Comparison of ENCODE assay signal across 8 mouse cellular contexts in genomic region chr11:90369605-90370004, GRCm38 (mm10). TPM values are rescaled to one million over a fixed set of nuclear protein-coding genes. Genes with fewer than 3 reads are reported as not detected.
DNase-seq lines count a peak whose midpoint lies in the region; ATAC-seq and TF ChIP-seq lines count a peak whose summit lies in the region.

No protein-coding gene starts in this region.

- no peaks in the 10 kb centered on the region for H3K27me3 ChIP-seq in embryonic facial prominence, embryonic 13.5 days
- peaks cover 49% of the 10 kb centered on the region for H3K27me3 ChIP-seq in midbrain, embryonic 10.5 days (ENCODE audit: low read depth, poor library complexity, severe bottlenecking)
- H3K27me3 ChIP-seq in small intestine, adult 2 months (ENCODE audit: control insufficient read depth, insufficient read depth, low read length) = no peaks in the 10 kb centered on the region

- H3K27ac ChIP-seq in embryonic facial prominence, embryonic 13.5 days = peak overlapping the region; percentile 94
- H3K27ac ChIP-seq in midbrain, embryonic 10.5 days (replicated peaks) = peak overlapping the region; percentile 46; the same call in 1 of the 2 replicates
- peak overlapping the region; percentile 96 for H3K27ac ChIP-seq in small intestine, adult 2 months (ENCODE audit: insufficient read depth, low read depth, low read length)

- peak overlapping the region; percentile 37 for H3K4me2 ChIP-seq in embryonic facial prominence, embryonic 13.5 days

- no peaks in the 10 kb centered on the region for H3K36me3 ChIP-seq in embryonic facial prominence, embryonic 13.5 days
- no peaks in the 10 kb centered on the region for H3K36me3 ChIP-seq in midbrain, embryonic 10.5 days
- no peaks in the 10 kb centered on the region for H3K36me3 ChIP-seq in small intestine, adult 2 months (ENCODE audit: control insufficient read depth, insufficient read depth, low read length)

- DNase-seq in brain, embryonic 14.5 days (ENCODE audit: low read depth) = peak; percentile 97
- peak; percentile 95 to 96 for DNase-seq in heart, adult 9 months (ENCODE audit: low spot score in 2 of 2)
- DNase-seq in kidney, adult 8-10 months = peak; percentile 96 to 98
- peak; percentile 95 for DNase-seq in left cerebral cortex, postnatal 36 days (ENCODE audit: low spot score in 2 of 2)
- DNase-seq in midbrain, embryonic 10.5 days (ENCODE audit: low spot score) = peak; percentile 47

- H3K9ac ChIP-seq in embryonic facial prominence, embryonic 13.5 days = 0 out of 2 replicates have a peak overlapping the region, but pooled peaks have one; percentile 49

- H3K4me3 ChIP-seq in embryonic facial prominence, embryonic 13.5 days = no peak overlapping the region; the same call in 1 of the 2 replicates
- no peak overlapping the region for H3K4me3 ChIP-seq in midbrain, embryonic 10.5 days
- H3K4me3 ChIP-seq in small intestine, adult 2 months (ENCODE audit: low read depth, low read length) = no peak overlapping the region

- intact Hi-C loops in left cerebral cortex, postnatal 36 days (cut with DNase I) = loop anchor here (5.0 kb wide), 1 partner anchor 47 kb away; no protein-coding TSS in a partner anchor

- no peak for TF ChIP-seq POLR2A in brain, embryonic 14.5 days (IDR thresholded peaks at IDR 0.05; ENCODE audit: borderline replicate concordance, extremely low read depth, insufficient read depth, insufficient read length, poor library complexity, severe bottlenecking)
- TF ChIP-seq POLR2A in small intestine, adult 2 months (IDR thresholded peaks at IDR 0.05; ENCODE audit: low read depth, low read length) = no peak

- H3K9me3 ChIP-seq in embryonic facial prominence, embryonic 13.5 days = no peaks in the 10 kb centered on the region
- no peaks in the 10 kb centered on the region for H3K9me3 ChIP-seq in midbrain, embryonic 10.5 days (replicated peaks)

- ATAC-seq in embryonic facial prominence, embryonic 13.5 days (ENCODE audit: insufficient number of reproducible peaks, insufficient read depth, low FRiP score, low TSS enrichment, low read depth) = peak; percentile 53
- ATAC-seq in megakaryocyte, adult 5-6 weeks (ENCODE audit: poor library complexity, severe bottlenecking) = no peak

- TF ChIP-seq CTCF in brain, embryonic 14.5 days (IDR thresholded peaks at IDR 0.05; ENCODE audit: borderline replicate concordance, extremely low read depth, insufficient read depth, insufficient read length) = no peak
- TF ChIP-seq CTCF in small intestine, adult 2 months (IDR thresholded peaks at IDR 0.05; ENCODE audit: extremely low read depth, insufficient read length, insufficient replicate concordance, low read depth, low read length) = no peak

- peaks cover 68% of the 10 kb centered on the region for H3K4me1 ChIP-seq in embryonic facial prominence, embryonic 13.5 days
- peaks cover 43% of the 10 kb centered on the region for H3K4me1 ChIP-seq in midbrain, embryonic 10.5 days
- peaks cover 15% of the 10 kb centered on the region for H3K4me1 ChIP-seq in small intestine, adult 2 months (ENCODE audit: control insufficient read depth, insufficient read depth, insufficient read length, low read length)

- WGBS in embryonic facial prominence, embryonic 13.5 days = 16% methylated on average over 8 of the region's 8 CpGs
- 45% methylated on average over 8 of the region's 8 CpGs for WGBS in midbrain, embryonic 10.5 days
- 18% methylated on average over 8 of the region's 8 CpGs for WGBS in small intestine, adult 2 months

RNA-seq across cellular contexts. Expression of gene Hlf, which starts 21.1 kb away (rescaled TPM):
- polyA plus RNA-seq in brain, embryonic 14.5 days (2012; rRNA removed) = 4.1 and 6.3 TPM in 2 replicates
- 8.8 and 9.5 TPM in 2 replicates for polyA plus RNA-seq in embryonic facial prominence, embryonic 13.5 days (2015; fragmentation: Nextera tagmentation; extraction: Ambion mirVana)
- 100 to 1,000 TPM; 134 to 138 TPM for total RNA-seq in left cerebral cortex, postnatal 36 days (2021)
- polyA plus RNA-seq in midbrain, embryonic 10.5 days (2016; fragmentation: Nextera tagmentation; extraction: Ambion mirVana) = 1.5 and 3.3 TPM in 2 replicates
- 0.41 and 1.8 TPM in 2 replicates for polyA plus RNA-seq in small intestine, adult 2 months (2012; rRNA removed)
- total RNA-seq in megakaryocyte, adult 5-6 weeks (2015) = 0.22 and 0.73 TPM in 2 replicates
- 0.07 and 0.37 TPM in 2 replicates for total RNA-seq in megakaryocyte, adult 5-6 weeks (2017)

Comparison
In these comparisons a context has a peak if more than half of its experiments do, and no peak if none do; other contexts are left out.
1. DNase-seq: peak in every context shown above with its lines; median percentile 97 in brain, embryonic 14.5 days; 97 in kidney, adult 8-10 months; 96 in heart, adult 9 months; 95 in left cerebral cortex, postnatal 36 days; 47 in midbrain, embryonic 10.5 days.
2. H3K27ac ChIP-seq: peak in every context shown above with its lines; median percentile 96 in small intestine, adult 2 months; 94 in embryonic facial prominence, embryonic 13.5 days; 46 in midbrain, embryonic 10.5 days.